Mouse (Mus musculus) small intestine, adult 2 months (tissue): ENCODE data around the gene Sik3.

Experiments
- CTCF ChIP-seq: fragments of 200-500 bp; IDR thresholded peaks from 2 replicates; pipeline ENCODE4 v1.5.1; 2012; ENCODE audit warnings: low read depth, mild to moderate bottlenecking, control low read depth, inconsistent platforms, low read length, moderate library complexity, mixed read lengths; ENCODE audit not compliant: insufficient replicate concordance, insufficient read length; ENCODE audit errors: extremely low read depth
- POLR2A ChIP-seq: fragments of 200-500 bp; IDR thresholded peaks from 2 replicates; pipeline ENCODE4 v1.6.1; 2012; ENCODE audit warnings: low read depth, mild to moderate bottlenecking, control low read depth, inconsistent platforms, low read length, moderate library complexity

DNA sequence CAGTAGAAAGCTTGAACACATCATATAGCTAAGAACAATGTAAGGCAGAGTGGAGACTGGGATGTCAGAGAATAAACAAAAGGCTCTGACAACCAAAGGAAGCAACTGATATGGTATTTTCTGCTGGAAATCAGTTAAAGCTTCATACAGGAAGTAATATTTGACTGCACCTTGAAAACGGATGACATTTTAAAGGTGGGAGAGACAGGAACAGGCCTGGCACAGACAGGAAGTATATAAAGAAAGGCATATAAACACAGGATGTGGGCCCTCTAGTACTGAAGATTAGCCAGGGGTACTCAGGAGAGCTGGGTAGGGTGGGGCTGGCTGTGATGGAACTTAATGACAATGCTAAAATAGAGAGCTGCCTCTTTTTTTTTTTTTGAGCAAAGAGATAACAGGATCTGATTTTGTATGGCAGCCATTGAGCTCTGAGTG is 163.3 kb downstream of the Sik3 start:
- TF ChIP-seq POLR2A = no peak
- no peak for TF ChIP-seq CTCF
